Mouse (Mus musculus) midbrain, embryonic 16.5 days (tissue): ENCODE data around the gene Col27a1. TPM values are rescaled to one million over a fixed set of nuclear protein-coding genes. Genes with fewer than 3 reads are reported as not detected.

Experiments used
- ATAC-seq: fragments of 200-750 bp; cut with Nextera tagmentation; 2 replicates; pipeline ENCODE4 v1.8.0; 2017; ENCODE audit warnings: moderate TSS enrichment
- H3K27ac ChIP-seq: fragments of 300-500 bp; sonication (generic); 2 replicates; pipeline ENCODE4 v1.5.1; 2014; ENCODE audit warnings: mild to moderate bottlenecking, low read length, mixed read lengths
- H3K27me3 ChIP-seq: fragments of 300-500 bp; sonication (generic); 2 replicates; pipeline ENCODE4 v1.6.1; 2014; ENCODE audit warnings: low read depth, low read length, mixed read lengths; ENCODE audit not compliant: control insufficient read depth, insufficient read depth
- H3K36me3 ChIP-seq: fragments of 300-500 bp; sonication (generic); 2 replicates; pipeline ENCODE4 v1.6.1; 2014; ENCODE audit warnings: mild to moderate bottlenecking, low read length, moderate library complexity, mixed read lengths; ENCODE audit not compliant: control insufficient read depth, insufficient read depth
- H3K4me1 ChIP-seq: fragments of 300-500 bp; sonication (generic); 2 replicates; pipeline ENCODE4 v1.6.1; 2014; ENCODE audit warnings: mild to moderate bottlenecking, low read length, mixed read lengths; ENCODE audit not compliant: control insufficient read depth, insufficient read depth
- H3K4me2 ChIP-seq: fragments of 300-500 bp; sonication (generic); 2 replicates; pipeline ENCODE4 v1.6.1; 2014; ENCODE audit warnings: mild to moderate bottlenecking, low read length, mixed read lengths
- H3K4me3 ChIP-seq: fragments of 300-500 bp; sonication (generic); 2 replicates; pipeline ENCODE4 v1.5.1; 2014; ENCODE audit warnings: low read depth, mild to moderate bottlenecking, low read length, moderate library complexity, mixed read lengths
- H3K9ac ChIP-seq: fragments of 300-500 bp; sonication (generic); 2 replicates; pipeline ENCODE4 v1.6.1; 2014; ENCODE audit warnings: low read depth, low read length, mixed read lengths
- H3K9me3 ChIP-seq: fragments of 300-500 bp; sonication (generic); replicated peaks from 2 replicates; pipeline ENCODE4 v1.6.1; 2014; ENCODE audit warnings: mild to moderate bottlenecking, low read length, mixed read lengths; ENCODE audit not compliant: control insufficient read depth, poor library complexity, severe bottlenecking
- WGBS: fragments of 180-500 bp; shearing (Covaris S2); extraction: QIAGEN DNeasy Blood & Tissue Kit; methylation state at CpG from one replicate; pipeline ENCODE4 v1.1.7; 2014; 5-methylcytosine and 5-hydroxymethylcytosine counted together
- polyA plus RNA-seq: library from polyadenylated mRNA; unstranded; fragments of >200 nt; fragmentation: Nextera tagmentation; extraction: Ambion mirVana; gene quantifications from 2 replicates; pipeline ENCODE4 v1.2.1, GENCODE M21; 2015

Col27a1 gene
- polyA plus RNA-seq, 1 experiment from 2014 or later, result 1.6 TPM

DNA sequence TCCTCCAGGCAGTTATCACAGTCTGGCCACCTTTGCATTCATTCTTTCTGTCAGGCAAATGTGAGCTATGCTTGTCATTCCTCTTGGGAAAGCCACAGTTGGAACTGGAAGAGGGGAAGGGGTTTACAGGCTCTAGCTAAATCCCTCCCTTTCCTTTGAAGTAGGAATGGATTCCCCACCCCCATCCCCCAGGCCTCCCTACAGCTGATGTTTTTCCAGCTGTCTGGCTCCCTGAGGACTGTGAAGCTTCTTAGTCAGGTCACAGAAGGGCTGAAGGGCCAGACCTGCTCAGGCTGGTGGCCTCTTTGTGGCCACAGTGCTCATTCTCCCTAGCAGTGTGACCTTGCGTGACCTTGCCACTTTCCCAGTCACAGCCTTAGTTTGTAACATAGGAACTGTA, 49.1 kb downstream of the Col27a1 start:
- H3K27ac ChIP-seq, result no peak overlapping the region
- H3K4me2 ChIP-seq, result no peak overlapping the region
- no peaks in the 10 kb centered on the region for H3K9me3 ChIP-seq
- no peak for ATAC-seq
- H3K4me1 ChIP-seq, result no peaks in the 10 kb centered on the region
- H3K27me3 ChIP-seq, result no peaks in the 10 kb centered on the region
- H3K36me3 ChIP-seq, result no peaks in the 10 kb centered on the region
- no peak overlapping the region for H3K9ac ChIP-seq
- 60% methylated on average over 1 of the region's 1 CpGs for WGBS
- no peak overlapping the region for H3K4me3 ChIP-seq

- Histone ChIP-seq H3K4me2 (no peak overlapping the region), H3K4me1 (no peaks in the 10 kb centered on the region), H3K4me3 (no peak overlapping the region), H3K9ac (no peak overlapping the region), H3K27ac (no peak overlapping the region), H3K27me3 (no peaks in the 10 kb centered on the region), H3K36me3 (no peaks in the 10 kb centered on the region), H3K9me3 (no peaks in the 10 kb centered on the region)
- ATAC-seq, result no peak
- 83% methylated on average over 6 of the region's 6 CpGs for WGBS
Observed at GRCm38 (mm10) chr4:63266276-63266675, 52.5 kb downstream of the Col27a1 start.

GRCm38 (mm10) chr4:63267121-63267520, 53.3 kb downstream of the Col27a1 start:
- WGBS, result 93% methylated on average over 4 of the region's 4 CpGs
- H3K4me1 ChIP-seq, result no peaks in the 10 kb centered on the region
- no peak overlapping the region for H3K4me2 ChIP-seq
- no peak overlapping the region for H3K9ac ChIP-seq
- H3K27ac ChIP-seq, result no peak overlapping the region
- no peak for ATAC-seq
- H3K9me3 ChIP-seq, result no peaks in the 10 kb centered on the region
- no peaks in the 10 kb centered on the region for H3K27me3 ChIP-seq
- no peaks in the 10 kb centered on the region for H3K36me3 ChIP-seq
- H3K4me3 ChIP-seq, result no peak overlapping the region

- H3K9me3 ChIP-seq, result no peaks in the 10 kb centered on the region
- H3K9ac ChIP-seq, result no peak overlapping the region
- no peak overlapping the region for H3K27ac ChIP-seq
- no peak overlapping the region for H3K4me3 ChIP-seq
- no peaks in the 10 kb centered on the region for H3K36me3 ChIP-seq
- H3K4me1 ChIP-seq, result no peaks in the 10 kb centered on the region
- no peaks in the 10 kb centered on the region for H3K27me3 ChIP-seq
- no peak for ATAC-seq
- no peak overlapping the region for H3K4me2 ChIP-seq
- WGBS, result 88% methylated on average over 1 of the region's 1 CpGs
Observed at GRCm38 (mm10) chr4:63267586-63267985, 53.8 kb downstream of the Col27a1 start.

GRCm38 (mm10) chr4:63268777-63269176, 55.0 kb downstream of the Col27a1 start:
- Histone ChIP-seq H3K4me2 (no peak overlapping the region), H3K36me3 (no peaks in the 10 kb centered on the region), H3K27ac (no peak overlapping the region), H3K4me3 (no peak overlapping the region), H3K27me3 (no peaks in the 10 kb centered on the region), H3K4me1 (no peaks in the 10 kb centered on the region), H3K9ac (no peak overlapping the region), H3K9me3 (no peaks in the 10 kb centered on the region)
- no peak for ATAC-seq
- WGBS, result 69% methylated on average over 4 of the region's 4 CpGs

DNA sequence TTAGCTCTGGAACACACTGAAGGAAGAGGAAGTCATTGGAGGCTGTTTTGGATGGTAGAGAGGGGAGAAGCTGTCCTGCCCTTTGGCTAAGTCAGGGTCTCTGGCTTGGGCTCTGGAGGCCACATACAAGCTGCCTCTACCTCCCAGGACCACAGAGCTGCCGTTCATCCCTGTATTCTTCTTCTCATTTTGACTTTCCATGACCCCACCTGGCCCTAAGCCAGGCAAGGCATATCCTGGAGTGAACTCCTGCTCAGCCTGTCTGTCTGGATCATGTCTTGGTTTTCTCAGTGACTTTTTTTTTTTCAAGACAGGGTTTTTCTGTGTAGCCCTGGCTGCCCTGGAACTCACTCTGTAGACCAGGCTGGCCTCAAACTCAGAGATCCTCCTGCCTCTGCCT, 60.7 kb downstream of the Col27a1 start:
- Histone ChIP-seq H3K27me3 (no peaks in the 10 kb centered on the region), H3K4me2 (no peak overlapping the region), H3K9ac (no peak overlapping the region), H3K4me3 (no peak overlapping the region), H3K27ac (no peak overlapping the region), H3K36me3 (no peaks in the 10 kb centered on the region), H3K9me3 (no peaks in the 10 kb centered on the region), H3K4me1 (no peaks in the 10 kb centered on the region)
- 85% methylated on average over 1 of the region's 1 CpGs for WGBS
- no peak for ATAC-seq

GRCm38 (mm10) chr4:63275251-63275650, 61.4 kb downstream of the Col27a1 start:
- H3K27ac ChIP-seq, result no peak overlapping the region
- H3K27me3 ChIP-seq, result no peaks in the 10 kb centered on the region
- ATAC-seq, result no peak
- no peak overlapping the region for H3K4me2 ChIP-seq
- H3K4me1 ChIP-seq, result no peaks in the 10 kb centered on the region
- H3K9me3 ChIP-seq, result no peaks in the 10 kb centered on the region
- H3K4me3 ChIP-seq, result no peak overlapping the region
- H3K9ac ChIP-seq, result no peak overlapping the region
- no peaks in the 10 kb centered on the region for H3K36me3 ChIP-seq
- WGBS, result 44% methylated on average over 8 of the region's 8 CpGs

GRCm38 (mm10) chr4:63276571-63276970, 62.8 kb downstream of the Col27a1 start:
- Histone ChIP-seq H3K4me3 (no peak overlapping the region), H3K36me3 (no peaks in the 10 kb centered on the region), H3K9ac (no peak overlapping the region), H3K27ac (no peak overlapping the region), H3K27me3 (no peaks in the 10 kb centered on the region), H3K4me2 (no peak overlapping the region), H3K4me1 (no peaks in the 10 kb centered on the region), H3K9me3 (no peaks in the 10 kb centered on the region)
- ATAC-seq, result no peak
- WGBS, result 95% methylated on average over 1 of the region's 1 CpGs

DNA sequence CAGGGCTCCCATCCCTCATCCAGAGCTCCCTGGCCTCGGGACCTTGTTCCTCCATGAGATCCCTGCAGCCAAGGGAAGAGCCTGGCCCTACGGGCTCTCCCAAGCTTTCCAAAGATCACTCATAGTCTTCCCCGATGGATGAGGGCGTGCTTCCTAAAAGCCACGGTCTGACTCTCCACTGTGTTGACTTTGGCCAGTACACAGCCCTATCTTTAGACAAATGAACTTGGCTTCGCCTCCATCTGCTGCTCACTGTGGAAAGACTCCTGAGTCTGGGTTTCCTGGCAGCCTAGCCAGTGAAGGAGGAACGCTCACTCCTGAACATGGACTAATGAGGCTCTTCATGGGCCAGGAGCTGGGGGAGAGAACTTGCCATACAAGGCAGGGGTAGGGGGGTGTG, 65.0 kb downstream of the Col27a1 start:
- WGBS, result 86% methylated on average over 7 of the region's 7 CpGs
- no peak for ATAC-seq
- H3K4me1 ChIP-seq, result no peaks in the 10 kb centered on the region
- H3K36me3 ChIP-seq, result no peaks in the 10 kb centered on the region
- no peak overlapping the region for H3K4me2 ChIP-seq
- no peak overlapping the region for H3K27ac ChIP-seq
- H3K4me3 ChIP-seq, result no peak overlapping the region
- H3K27me3 ChIP-seq, result no peaks in the 10 kb centered on the region
- no peak overlapping the region for H3K9ac ChIP-seq
- H3K9me3 ChIP-seq, result no peaks in the 10 kb centered on the region

GRCm38 (mm10) chr4:63281694-63282093, 67.9 kb downstream of the Col27a1 start:
- Histone ChIP-seq H3K9ac (no peak overlapping the region), H3K27me3 (no peaks in the 10 kb centered on the region), H3K27ac (no peak overlapping the region), H3K4me2 (no peak overlapping the region), H3K4me3 (no peak overlapping the region), H3K4me1 (no peaks in the 10 kb centered on the region), H3K36me3 (no peaks in the 10 kb centered on the region), H3K9me3 (no peaks in the 10 kb centered on the region)
- WGBS, result 78% methylated on average over 6 of the region's 6 CpGs
- ATAC-seq, result no peak
